Mouse (Mus musculus) thymus, adult 2 months (tissue): ENCODE measurements around the gene Mei1. TPM values are rescaled to one million over a fixed set of nuclear protein-coding genes. Genes with fewer than 3 reads are reported as not detected.

Experiments used
- DNase-seq: peaks from one replicate; pipeline ENCODE4 v3.0.0; 2021
- H3K27ac ChIP-seq: fragments of 200-500 bp; 2 replicates; pipeline ENCODE4 v1.5.1; 2012; ENCODE audit warnings: low read length, control low read depth; ENCODE audit not compliant: control insufficient read depth, insufficient read depth
- H3K27me3 ChIP-seq: fragments of 200-500 bp; 2 replicates; pipeline ENCODE4 v1.6.1; 2012; ENCODE audit warnings: mild to moderate bottlenecking, low read length, moderate library complexity, mixed read lengths; ENCODE audit not compliant: control insufficient read depth, insufficient read depth
- H3K36me3 ChIP-seq: fragments of 200-500 bp; 2 replicates; pipeline ENCODE4 v1.6.1; 2012; ENCODE audit warnings: mild to moderate bottlenecking, low read length, moderate library complexity; ENCODE audit not compliant: control insufficient read depth, insufficient read depth
- H3K4me1 ChIP-seq: fragments of 200-500 bp; replicated peaks from 2 replicates; pipeline ENCODE4 v1.6.1; 2012; ENCODE audit warnings: low read length; ENCODE audit not compliant: control insufficient read depth, insufficient read depth
- H3K4me3 ChIP-seq: fragments of 200-500 bp; 2 replicates; pipeline ENCODE4 v1.5.1; 2012; ENCODE audit warnings: mild to moderate bottlenecking, low read length, control low read depth, moderate library complexity; ENCODE audit not compliant: control insufficient read depth, insufficient read depth
- CTCF ChIP-seq: fragments of 200-500 bp; IDR thresholded peaks from 2 replicates; pipeline ENCODE4 v1.5.1; 2012; ENCODE audit warnings: mild to moderate bottlenecking, control low read depth, low read length, moderate library complexity, borderline replicate concordance; ENCODE audit not compliant: control insufficient read depth, poor library complexity, insufficient read depth; ENCODE audit errors: extremely low read depth
- POLR2A ChIP-seq: fragments of 200-500 bp; IDR thresholded peaks from 2 replicates; pipeline ENCODE4 v1.6.1; 2012; ENCODE audit warnings: mild to moderate bottlenecking, low read length, control low read depth, moderate library complexity; ENCODE audit not compliant: control insufficient read depth, poor library complexity, insufficient read depth; ENCODE audit errors: extremely low read depth
- WGBS: fragments of 180-500 bp; shearing (Covaris S2); methylation state at CpG from one replicate; pipeline ENCODE4 v1.1.7; 2018; 5-methylcytosine and 5-hydroxymethylcytosine counted together
- polyA plus RNA-seq: library from polyadenylated mRNA; depleted of rRNA; stranded (reverse); fragments of >200 nt; gene quantifications from 2 replicates; pipeline ENCODE4 v1.2.3, GENCODE M21; 2012

The Mei1 gene
- polyA plus RNA-seq, 1 experiment: 0.11 TPM

DNA sequence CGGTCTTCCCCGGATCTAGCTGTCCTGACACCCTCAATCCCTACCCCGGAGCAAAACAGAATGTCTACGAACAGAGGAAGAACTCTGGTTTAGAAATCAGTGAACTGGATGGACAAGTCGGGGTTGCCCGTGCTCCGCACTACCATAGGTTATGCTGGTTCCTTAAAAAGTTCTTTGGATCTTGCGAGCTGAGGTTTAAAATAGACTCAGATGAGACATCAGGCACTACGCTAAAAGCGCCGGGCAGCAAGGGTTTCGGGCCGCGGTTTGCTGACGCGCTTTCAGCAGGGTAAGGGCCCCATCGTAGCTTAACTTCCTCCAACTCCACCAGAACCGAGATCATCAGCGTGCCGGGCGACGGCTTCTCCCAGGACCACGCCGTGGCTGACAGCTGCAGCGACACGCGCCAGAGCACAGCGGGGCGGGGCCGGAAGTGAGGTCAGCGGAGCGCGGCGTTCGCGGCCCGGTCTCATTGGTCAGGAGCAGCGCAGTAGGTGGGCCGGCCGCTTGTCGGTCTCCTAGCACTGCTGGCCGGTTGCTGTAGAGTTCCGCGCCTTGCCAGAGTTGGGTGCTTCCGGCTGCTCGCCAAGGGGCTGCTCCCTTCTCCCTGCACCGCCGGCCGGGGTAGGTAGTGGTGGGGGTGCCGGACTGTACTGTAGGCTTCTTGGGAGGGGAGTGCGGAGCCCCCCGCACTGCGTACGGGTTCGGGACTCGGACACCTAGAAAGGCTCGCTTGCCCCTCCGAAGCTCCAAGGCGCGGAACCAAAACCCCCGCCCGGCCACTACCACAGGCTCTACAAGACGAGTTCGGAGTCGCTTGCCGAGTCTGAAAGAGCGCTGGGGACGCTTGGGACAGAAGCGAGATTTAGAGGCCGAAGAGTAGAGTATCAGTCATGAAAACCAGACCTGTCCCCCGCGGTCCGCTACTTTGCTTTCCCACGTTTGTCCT, 57.9 kb downstream of the Mei1 start, which contains the start of gene Ccdc134:
Gene Ccdc134 (plus strand): TSS at position 497 of the 949 bp plus-strand sequence.
- no peaks in the 10 kb centered on the region for H3K36me3 ChIP-seq
- 2% methylated on average over 74 of the region's 74 CpGs for WGBS
- peak within 1 kb of the TSS; percentile 86 for H3K4me3 ChIP-seq
- peak; percentile 96 for DNase-seq
- H3K27ac ChIP-seq: no peak within 1 kb of the TSS
- TF ChIP-seq CTCF: peak; percentile 47; the same call in 1 of the 2 replicates
- peak; percentile 83 for TF ChIP-seq POLR2A
- no peaks in the 10 kb centered on the region for H3K27me3 ChIP-seq
- H3K4me1 ChIP-seq: peaks cover 18% of the 10 kb centered on the region

DNA sequence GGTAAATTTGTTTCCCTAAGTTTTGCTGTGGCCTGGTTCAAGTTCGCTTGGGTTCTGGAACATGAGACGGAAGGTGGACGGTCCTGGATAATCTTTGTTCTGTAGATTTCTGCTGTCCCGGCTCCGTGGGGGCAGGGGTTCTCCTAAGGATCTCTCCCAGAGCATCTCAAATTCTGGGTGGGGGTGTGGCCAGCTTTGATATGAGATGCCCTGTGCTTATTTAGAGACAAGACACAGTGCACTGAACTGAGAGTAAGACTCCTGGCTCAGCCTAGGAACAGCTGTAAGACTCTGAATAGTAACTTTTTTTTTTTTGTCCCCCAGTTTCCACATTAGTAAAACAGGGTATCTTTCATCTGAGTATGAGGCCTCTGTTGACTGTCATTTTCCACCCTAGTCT, 58.6 kb downstream of the Mei1 start:
- Histone ChIP-seq H3K27ac (no peak overlapping the region), H3K4me3 (peak overlapping the region; percentile 86), H3K36me3 (no peaks in the 10 kb centered on the region), H3K27me3 (no peaks in the 10 kb centered on the region), H3K4me1 (peaks cover 18% of the 10 kb centered on the region)
- no peak for TF ChIP-seq CTCF
- TF ChIP-seq POLR2A: no peak
- no peak for DNase-seq
- WGBS: 7% methylated on average over 5 of the region's 5 CpGs

DNA sequence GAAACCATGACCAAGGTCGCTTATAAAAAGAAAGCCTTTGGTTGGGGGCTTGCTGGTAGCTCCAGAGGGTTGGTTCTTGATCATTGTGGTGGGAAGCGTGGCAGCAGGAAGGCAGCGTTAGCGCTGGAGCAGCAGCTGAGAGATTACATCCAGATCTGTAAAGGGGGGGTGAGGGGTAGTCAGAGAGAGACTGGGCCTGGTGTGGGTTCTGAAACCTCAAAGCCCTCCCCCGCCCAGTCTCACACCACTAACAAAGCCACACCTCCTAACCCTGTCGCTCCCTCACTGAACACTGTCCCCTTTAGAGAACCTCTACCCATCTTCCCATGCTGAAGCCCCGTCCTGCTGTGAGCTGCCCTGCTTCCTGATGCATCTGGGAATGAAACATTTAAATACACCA, 60.8 kb downstream of the Mei1 start:
- Histone ChIP-seq H3K4me1 (peaks cover 32% of the 10 kb centered on the region), H3K36me3 (no peaks in the 10 kb centered on the region), H3K4me3 (no peak overlapping the region), H3K27me3 (no peaks in the 10 kb centered on the region), H3K27ac (no peak overlapping the region)
- 27% methylated on average over 7 of the region's 7 CpGs for WGBS
- DNase-seq: no peak
- no peak for TF ChIP-seq POLR2A
- TF ChIP-seq CTCF: no peak

DNA sequence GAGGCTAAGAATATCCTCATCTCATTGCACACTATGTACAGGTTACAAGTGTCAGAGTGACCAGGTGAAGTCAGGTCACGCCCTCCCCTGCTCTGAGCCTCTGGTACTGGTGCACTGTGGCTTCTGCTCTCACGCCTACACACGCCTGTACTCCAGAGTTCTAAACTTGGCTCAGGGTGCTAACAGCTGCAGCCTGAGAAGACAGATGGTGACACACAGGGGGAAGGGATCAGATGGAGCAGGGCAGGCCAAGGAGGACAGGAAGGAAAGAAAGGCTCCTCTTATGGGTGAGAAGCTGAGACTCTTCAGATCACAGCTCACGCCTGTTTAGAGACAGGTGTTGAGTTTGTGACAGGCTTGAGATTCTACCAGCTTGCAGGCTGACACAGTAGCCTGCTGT, 65.6 kb downstream of the Mei1 start:
- H3K4me3 ChIP-seq: no peak overlapping the region
- peak; percentile 42 for DNase-seq
- peaks cover 26% of the 10 kb centered on the region for H3K4me1 ChIP-seq
- TF ChIP-seq CTCF (no peak), POLR2A (no peak)
- H3K36me3 ChIP-seq: peaks cover 7% of the 10 kb centered on the region; the same call in 1 of the 2 replicates
- WGBS: 19% methylated on average over 4 of the region's 4 CpGs
- H3K27me3 ChIP-seq: no peaks in the 10 kb centered on the region
- peak overlapping the region; percentile 56 for H3K27ac ChIP-seq

DNA sequence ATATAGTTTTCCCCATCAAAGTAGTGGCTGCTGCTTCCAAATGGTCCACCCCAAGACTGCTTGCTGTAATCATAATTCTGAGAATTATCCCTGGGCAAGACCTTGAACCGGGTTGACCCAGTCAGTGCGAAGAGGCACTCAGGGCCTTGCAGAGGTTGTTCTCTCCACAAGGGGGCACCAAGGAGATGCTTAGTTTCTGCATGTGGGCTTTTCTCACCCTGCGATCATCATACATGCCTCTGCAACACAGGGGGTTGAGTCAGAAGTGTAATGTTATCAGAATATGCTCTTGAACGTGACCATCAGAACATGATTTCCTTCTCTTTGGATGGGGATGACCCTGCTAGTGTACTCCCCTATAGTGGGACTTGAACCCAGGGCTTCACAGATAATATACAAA, 68.8 kb downstream of the Mei1 start:
- Histone ChIP-seq H3K36me3 (peaks cover 7% of the 10 kb centered on the region; the same call in 1 of the 2 replicates), H3K4me3 (no peak overlapping the region), H3K4me1 (peaks cover 39% of the 10 kb centered on the region), H3K27me3 (no peaks in the 10 kb centered on the region), H3K27ac (no peak overlapping the region)
- DNase-seq: peak; percentile 69
- TF ChIP-seq POLR2A: no peak
- TF ChIP-seq CTCF: peak; percentile 69; the same call in 1 of the 2 replicates
- WGBS: 63% methylated on average over 4 of the region's 4 CpGs

DNA sequence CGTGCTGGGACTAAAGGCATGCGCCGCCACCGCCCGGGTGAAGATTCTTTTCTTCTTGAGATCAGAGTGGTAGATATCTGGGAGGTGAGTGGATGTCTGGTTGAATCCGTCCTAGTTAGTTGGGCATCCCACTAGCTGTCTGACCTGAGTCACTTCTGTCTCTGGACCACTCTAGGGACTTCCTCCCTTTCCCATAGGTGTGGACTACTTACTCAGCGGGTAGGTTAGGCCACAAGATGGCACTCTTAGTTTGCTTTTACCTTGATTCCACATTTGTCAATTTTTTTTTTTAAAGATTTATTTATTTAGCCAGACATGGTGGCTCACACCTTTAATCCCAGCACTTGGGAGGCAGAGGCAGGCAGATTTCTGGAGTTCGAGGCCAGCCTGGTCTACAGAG, 69.4 kb downstream of the Mei1 start:
- TF ChIP-seq POLR2A (no peak), CTCF (no peak)
- no peaks in the 10 kb centered on the region for H3K27me3 ChIP-seq
- H3K4me1 ChIP-seq: peaks cover 39% of the 10 kb centered on the region
- H3K27ac ChIP-seq: no peak overlapping the region
- no peak overlapping the region for H3K4me3 ChIP-seq
- WGBS: 87% methylated on average over 8 of the region's 8 CpGs
- DNase-seq: no peak
- H3K36me3 ChIP-seq: peaks cover 7% of the 10 kb centered on the region; the same call in 1 of the 2 replicates
